Mouse (Mus musculus): ENCODE measurements around the gene Uchl5.

DNA sequence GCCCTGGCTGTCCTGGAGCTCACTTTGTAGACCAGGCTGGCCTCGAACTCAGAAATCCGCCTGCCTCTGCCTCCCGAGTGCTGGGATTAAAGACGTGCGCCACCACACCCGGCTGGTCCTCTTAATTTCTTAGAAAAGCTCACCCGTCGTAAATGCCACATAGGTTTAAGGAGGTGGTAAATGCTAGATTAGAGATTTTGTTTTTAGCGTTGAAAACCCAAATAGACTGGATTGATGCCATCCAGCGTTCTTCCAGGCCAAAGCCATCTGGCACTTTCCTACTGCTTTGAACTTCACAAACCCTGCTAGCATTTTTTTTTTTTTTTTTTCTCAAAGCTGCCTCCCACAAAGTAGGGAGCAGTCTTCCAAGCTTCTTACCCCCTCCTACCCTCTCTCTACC is 36.5 kb upstream of the Uchl5 start:
- no peak for TF ChIP-seq CTCF (IDR thresholded peaks at IDR 0.05; ENCODE audit: borderline replicate concordance, control insufficient read depth, extremely low read depth, insufficient read depth, low read length, poor library complexity)
- no peak for TF ChIP-seq POLR2A (IDR thresholded peaks at IDR 0.05; ENCODE audit: control insufficient read depth, extremely low read depth, insufficient read depth, low read length, poor library complexity)
